Mouse (Mus musculus) midbrain, embryonic 11.5 days (tissue): ENCODE measurements around the gene Kif3a. TPM values are rescaled to one million over a fixed set of nuclear protein-coding genes. Genes with fewer than 3 reads are reported as not detected.
A peak's percentile ranks its signal among the peaks of the same experiment; 100 is the strongest.

ENCODE experiments used
- ATAC-seq: fragments of 200-750 bp; cut with Nextera tagmentation; 2 replicates; pipeline ENCODE4 v1.8.0; 2017; ENCODE audit warnings: moderate TSS enrichment, moderate library complexity; ENCODE audit not compliant: low FRiP score
- DNase-seq: peaks from one replicate; pipeline ENCODE4 v3.0.0; 2015; ENCODE audit warnings: low spot score; ENCODE audit errors: missing footprints
- H3K27ac ChIP-seq: fragments of 300-500 bp; sonication (generic); 2 replicates; pipeline ENCODE4 v1.5.1; 2014; ENCODE audit warnings: low read depth, low read length
- H3K27me3 ChIP-seq: fragments of 300-500 bp; sonication (generic); 2 replicates; pipeline ENCODE4 v1.6.1; 2014; ENCODE audit warnings: mild to moderate bottlenecking, low read length, moderate library complexity, mixed read lengths; ENCODE audit not compliant: control insufficient read depth, insufficient read depth
- H3K36me3 ChIP-seq: fragments of 300-500 bp; sonication (generic); 2 replicates; pipeline ENCODE4 v1.6.1; 2014; ENCODE audit warnings: mild to moderate bottlenecking, low read length, moderate library complexity, mixed read lengths; ENCODE audit not compliant: control insufficient read depth, insufficient read depth
- H3K4me1 ChIP-seq: fragments of 300-500 bp; sonication (generic); 2 replicates; pipeline ENCODE4 v1.6.1; 2014; ENCODE audit warnings: low read length; ENCODE audit not compliant: control insufficient read depth, insufficient read depth
- H3K4me2 ChIP-seq: fragments of 300-500 bp; sonication (generic); 2 replicates; pipeline ENCODE4 v1.6.1; 2014; ENCODE audit warnings: mild to moderate bottlenecking, moderate library complexity
- H3K4me3 ChIP-seq: fragments of 300-500 bp; sonication (generic); 2 replicates; pipeline ENCODE4 v1.5.1; 2014; ENCODE audit warnings: low read depth, low read length
- H3K9ac ChIP-seq: fragments of 300-500 bp; sonication (generic); 2 replicates; pipeline ENCODE4 v1.6.1; 2014; ENCODE audit warnings: low read length
- H3K9me3 ChIP-seq: fragments of 300-500 bp; sonication (generic); 2 replicates; pipeline ENCODE4 v1.6.1; 2016; ENCODE audit warnings: low read length; ENCODE audit not compliant: control insufficient read depth
- WGBS: fragments of 180-500 bp; shearing (Covaris S2); extraction: QIAGEN DNeasy Blood & Tissue Kit; methylation state at CpG from one replicate; pipeline ENCODE4 v1.1.7; 2014; 5-methylcytosine and 5-hydroxymethylcytosine counted together
- polyA plus RNA-seq: library from polyadenylated mRNA; unstranded; fragments of >200 nt; fragmentation: Nextera tagmentation; extraction: Ambion mirVana; gene quantifications from 2 replicates; pipeline ENCODE4 v1.2.1, GENCODE M21; 2014

Kif3a gene
- polyA plus RNA-seq, 1 experiment from 2014 or later: 87.9 TPM

DNA sequence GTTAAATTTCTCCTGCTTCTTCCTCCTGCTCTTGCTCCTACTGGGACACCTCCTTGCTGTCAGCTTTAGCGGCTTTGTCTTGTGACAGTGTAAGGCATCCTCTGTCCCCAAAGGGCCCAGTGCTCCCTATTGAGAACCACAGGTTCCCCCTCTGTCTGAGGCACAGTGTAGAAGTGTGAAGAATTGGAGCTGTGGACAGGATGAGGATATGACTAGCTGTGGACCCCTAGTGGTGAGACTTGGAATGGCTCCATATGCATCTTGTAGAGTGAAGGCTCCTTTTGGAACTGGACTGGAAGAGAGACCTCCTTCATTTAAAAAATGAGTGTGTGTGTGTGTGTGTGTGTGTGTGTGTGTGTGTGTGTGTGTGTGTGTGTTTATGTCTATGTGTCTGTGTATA is 60.7 kb downstream of the Kif3a start:
- Histone ChIP-seq H3K9ac (no peak overlapping the region), H3K4me2 (no peak overlapping the region), H3K4me1 (0 out of 2 replicates have a peak, but pooled peaks cover 2% of the 10 kb centered on the region), H3K36me3 (no peaks in the 10 kb centered on the region), H3K27ac (no peak overlapping the region), H3K27me3 (no peaks in the 10 kb centered on the region; the same call in 1 of the 2 replicates), H3K4me3 (no peak overlapping the region), H3K9me3 (no peaks in the 10 kb centered on the region)
- 4% methylated on average over 1 of the region's 1 CpGs for WGBS
- ATAC-seq (peak; percentile 72), DNase-seq (peak; percentile 98)

DNA sequence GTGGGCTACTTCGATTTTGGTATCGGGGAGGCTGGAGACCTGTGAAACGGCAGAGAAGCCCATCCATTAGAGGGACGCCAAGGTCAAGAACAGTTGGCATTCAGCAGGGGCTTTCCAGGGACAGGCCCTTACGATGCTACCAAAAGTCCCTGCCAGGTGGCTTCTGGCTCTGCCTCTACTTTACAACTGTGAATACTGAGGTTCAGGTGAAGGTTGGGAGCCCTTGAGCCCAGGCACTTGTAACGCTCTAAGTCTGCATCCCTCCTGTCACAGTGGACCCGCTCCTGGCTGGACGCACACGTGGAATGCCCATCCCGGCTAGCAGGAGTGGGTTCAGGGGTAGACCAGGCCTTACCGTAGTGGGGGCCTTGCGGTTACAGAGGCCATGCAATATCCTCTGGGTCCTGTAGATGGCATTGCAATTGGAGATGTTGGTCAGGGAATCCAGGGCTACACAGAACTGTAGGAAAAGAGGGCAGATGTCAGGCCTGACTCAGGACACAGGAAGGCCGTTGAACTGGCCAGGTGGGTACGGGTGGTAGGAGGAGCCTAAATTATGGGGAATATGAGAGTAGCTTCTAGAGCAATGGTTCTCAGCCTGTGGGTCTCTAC is 65.0 kb downstream of the Kif3a start:
- H3K27ac ChIP-seq: no peak overlapping the region
- ATAC-seq: no peak

GRCm38 (mm10) chr11:53633644-53634043 is 66.5 kb downstream of the Kif3a start:
- H3K4me1 ChIP-seq: peaks cover 4% of the 10 kb centered on the region
- no peak for DNase-seq
- 94% methylated on average over 7 of the region's 7 CpGs for WGBS
- no peaks in the 10 kb centered on the region for H3K9me3 ChIP-seq
- H3K27ac ChIP-seq: no peak overlapping the region
- ATAC-seq: no peak
- H3K9ac ChIP-seq: no peak overlapping the region
- no peak overlapping the region for H3K4me2 ChIP-seq
- H3K4me3 ChIP-seq: no peak overlapping the region
- H3K36me3 ChIP-seq: no peaks in the 10 kb centered on the region
- peaks cover 19% of the 10 kb centered on the region for H3K27me3 ChIP-seq

More for the DNA sequence above, 65.0 kb downstream of the Kif3a start:
- 70% methylated on average over 14 of the region's 14 CpGs for WGBS
- DNase-seq: no peak
- no peak overlapping the region for H3K4me2 ChIP-seq
- H3K9ac ChIP-seq: no peak overlapping the region
- H3K27me3 ChIP-seq: peaks cover 19% of the 10 kb centered on the region
- no peak overlapping the region for H3K4me3 ChIP-seq
- no peaks in the 10 kb centered on the region for H3K9me3 ChIP-seq
- no peaks in the 10 kb centered on the region for H3K36me3 ChIP-seq
- H3K4me1 ChIP-seq: peaks cover 5% of the 10 kb centered on the region

DNA sequence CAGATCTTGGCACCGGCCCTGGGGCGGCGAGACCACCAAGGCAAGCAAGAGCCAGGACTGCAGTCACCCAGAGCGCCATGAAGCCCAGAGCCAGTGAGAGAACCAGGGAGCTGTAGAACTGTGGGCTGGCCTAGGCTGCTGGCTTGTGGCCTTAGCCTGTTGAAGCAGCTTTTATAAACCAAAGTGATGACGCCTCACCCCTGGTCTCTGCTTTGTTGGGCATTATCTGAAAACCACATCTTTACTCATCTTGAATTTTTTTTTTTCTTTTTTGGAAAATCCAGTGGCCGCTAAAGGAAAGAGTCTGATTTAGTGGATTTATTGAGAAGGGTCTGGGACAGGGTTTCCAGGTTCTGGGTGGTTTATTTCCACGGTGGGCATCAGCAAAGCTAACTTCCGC is 67.4 kb downstream of the Kif3a start, which contains the start of gene Il13:
TSS of gene Il13 (minus strand) at position 147 of the 400 bp plus-strand sequence.
- H3K27me3 ChIP-seq: peaks cover 19% of the 10 kb centered on the region
- 90% methylated on average over 8 of the region's 8 CpGs for WGBS
- no peaks in the 10 kb centered on the region for H3K36me3 ChIP-seq
- no peak within 1 kb of the TSS for H3K27ac ChIP-seq
- no peaks in the 10 kb centered on the region for H3K9me3 ChIP-seq
- H3K4me1 ChIP-seq: peaks cover 4% of the 10 kb centered on the region
- no peak within 1 kb of the TSS for H3K9ac ChIP-seq
- DNase-seq: no peak
- no peak within 1 kb of the TSS for H3K4me3 ChIP-seq
- no peak for ATAC-seq
- H3K4me2 ChIP-seq: no peak within 1 kb of the TSS

- Histone ChIP-seq H3K36me3 (no peaks in the 10 kb centered on the region), H3K27ac (no peak overlapping the region), H3K4me3 (peak overlapping the region; percentile 28), H3K27me3 (peaks cover 19% of the 10 kb centered on the region), H3K4me1 (peaks cover 4% of the 10 kb centered on the region), H3K9ac (peak overlapping the region; percentile 11; the same call in 1 of the 2 replicates), H3K4me2 (peak overlapping the region; percentile 65), H3K9me3 (no peaks in the 10 kb centered on the region)
- no peak for DNase-seq
- no peak for ATAC-seq
- WGBS: 39% methylated on average over 9 of the region's 9 CpGs
Observed at GRCm38 (mm10) chr11:53635590-53636182, 68.5 kb downstream of the Kif3a start.

GRCm38 (mm10) chr11:53636183-53636646 is 69.0 kb downstream of the Kif3a start:
- H3K9me3 ChIP-seq: no peaks in the 10 kb centered on the region
- ATAC-seq: no peak
- H3K36me3 ChIP-seq: no peaks in the 10 kb centered on the region
- H3K4me3 ChIP-seq: peak overlapping the region; percentile 28
- DNase-seq: peak; percentile 88
- H3K4me1 ChIP-seq: peaks cover 4% of the 10 kb centered on the region
- H3K9ac ChIP-seq: peak overlapping the region; percentile 11; the same call in 1 of the 2 replicates
- 2% methylated on average over 40 of the region's 40 CpGs for WGBS
- H3K4me2 ChIP-seq: peak overlapping the region; percentile 65
- H3K27me3 ChIP-seq: peaks cover 19% of the 10 kb centered on the region
- no peak overlapping the region for H3K27ac ChIP-seq

GRCm38 (mm10) chr11:53637046-53637802 is 70.0 kb downstream of the Kif3a start:
- no peak overlapping the region for H3K9ac ChIP-seq
- H3K9me3 ChIP-seq: no peaks in the 10 kb centered on the region
- H3K27ac ChIP-seq: no peak overlapping the region
- peaks cover 19% of the 10 kb centered on the region for H3K27me3 ChIP-seq
- peak; percentile 91 for DNase-seq
- H3K36me3 ChIP-seq: no peaks in the 10 kb centered on the region
- H3K4me3 ChIP-seq: no peak overlapping the region
- 25% methylated on average over 21 of the region's 21 CpGs for WGBS
- peaks cover 4% of the 10 kb centered on the region for H3K4me1 ChIP-seq
- no peak overlapping the region for H3K4me2 ChIP-seq
- no peak for ATAC-seq

- Histone ChIP-seq H3K4me1 (peaks cover 4% of the 10 kb centered on the region), H3K27ac (no peak overlapping the region), H3K9me3 (no peaks in the 10 kb centered on the region), H3K4me3 (no peak overlapping the region), H3K27me3 (peaks cover 19% of the 10 kb centered on the region), H3K36me3 (no peaks in the 10 kb centered on the region), H3K9ac (no peak overlapping the region), H3K4me2 (no peak overlapping the region)
- DNase-seq: no peak
- no peak for ATAC-seq
- WGBS: 84% methylated on average over 10 of the region's 10 CpGs
Observed at GRCm38 (mm10) chr11:53637803-53638260, 70.7 kb downstream of the Kif3a start.
